Mouse (Mus musculus): ENCODE data around the gene Gm12248.

DNA sequence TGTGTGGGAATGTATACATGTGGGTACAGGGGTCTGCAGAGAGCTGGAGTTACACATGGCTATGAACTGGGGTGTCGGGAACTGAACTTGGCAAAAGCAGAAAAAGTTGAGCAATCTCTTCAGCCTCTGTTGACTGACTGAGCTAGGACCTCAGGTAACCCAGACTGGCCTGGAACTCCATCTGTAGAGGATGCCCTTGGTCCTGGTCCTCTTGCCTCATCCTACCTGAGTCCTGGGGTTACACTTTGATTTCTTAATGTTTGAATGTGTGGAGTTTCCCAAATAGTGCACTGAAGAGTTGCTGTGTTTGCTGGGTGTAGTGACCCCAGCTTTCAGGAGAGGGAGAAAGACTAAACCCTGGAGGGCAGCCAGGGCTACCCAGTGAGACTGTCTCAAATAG lies 2.6 kb upstream of the Gm12248 start:
- TF ChIP-seq CTCF (IDR thresholded peaks at IDR 0.05; ENCODE audit: low read depth, low read length) (no peak), POLR2A (IDR thresholded peaks at IDR 0.05; ENCODE audit: extremely low read depth, insufficient read depth, low read length) (no peak)
